Mouse (Mus musculus): ENCODE results near the gene Nlk.

- TF ChIP-seq CTCF (IDR thresholded peaks at IDR 0.05; ENCODE audit: control insufficient read depth, insufficient read depth, low read length): no peak
- TF ChIP-seq POLR2A (IDR thresholded peaks at IDR 0.05; ENCODE audit: borderline replicate concordance, control insufficient read depth, low read depth, low read length): no peak
These were observed 85.9 kb downstream of the Nlk start for GRCm38 (mm10) chr11:78611273-78611672.

All from bone marrow, adult 2 months (tissue).